Mouse (Mus musculus) E14TG2a.4 (cell line): ENCODE data around the gene Atoh1.
A peak's percentile ranks its signal among the peaks of the same experiment; 100 is the strongest.

Experiments
- CTCF ChIP-seq: conservative IDR thresholded peaks from 2 replicates; pipeline ENCODE4 v1.5.1; 2014; ENCODE audit warnings: low read length
- POU5F1 ChIP-seq: IDR thresholded peaks from 2 replicates; pipeline ENCODE4 v1.6.1; 2014; ENCODE audit warnings: low read length, borderline replicate concordance

GRCm38 (mm10) chr6:64684973-64685372, 44.0 kb upstream of the Atoh1 start:
- TF ChIP-seq POU5F1 (no peak), CTCF (peak; percentile 90)
